Mouse (Mus musculus) stomach, embryonic 14.5 days (tissue): Measurements from ENCODE around the gene Rpl37a. TPM values are rescaled to one million over a fixed set of nuclear protein-coding genes. Genes with fewer than 3 reads are reported as not detected.

Source experiments
- ATAC-seq: fragments of 200-750 bp; cut with Nextera tagmentation; 2 replicates; pipeline ENCODE4 v1.8.0; 2017; ENCODE audit warnings: low read depth, moderate TSS enrichment; ENCODE audit not compliant: insufficient number of reproducible peaks, insufficient read depth, low FRiP score
- H3K27ac ChIP-seq: fragments of 300-500 bp; sonication (generic); 2 replicates; pipeline ENCODE4 v1.5.1; 2014; ENCODE audit warnings: mild to moderate bottlenecking, low read length, moderate library complexity, mixed read lengths
- H3K27me3 ChIP-seq: fragments of 300-500 bp; sonication (generic); 2 replicates; pipeline ENCODE4 v1.6.1; 2014; ENCODE audit warnings: low read length, control low read depth, mixed read lengths; ENCODE audit not compliant: control insufficient read depth, insufficient read depth
- H3K36me3 ChIP-seq: fragments of 300-500 bp; sonication (generic); 2 replicates; pipeline ENCODE4 v1.6.1; 2014; ENCODE audit warnings: mild to moderate bottlenecking, control low read depth, low read length, moderate library complexity, mixed read lengths; ENCODE audit not compliant: control insufficient read depth, insufficient read depth
- H3K4me1 ChIP-seq: fragments of 300-500 bp; sonication (generic); 2 replicates; pipeline ENCODE4 v1.6.1; 2014; ENCODE audit warnings: low read length, control low read depth, mixed read lengths; ENCODE audit not compliant: control insufficient read depth, insufficient read depth
- H3K4me2 ChIP-seq: fragments of 300-500 bp; sonication (generic); replicated peaks from 2 replicates; pipeline ENCODE4 v1.6.1; 2014; ENCODE audit warnings: low read depth, low read length, control low read depth
- H3K4me3 ChIP-seq: fragments of 300-500 bp; sonication (generic); 2 replicates; pipeline ENCODE4 v1.5.1; 2014; ENCODE audit warnings: low read depth, low read length, control low read depth
- H3K9ac ChIP-seq: fragments of 300-500 bp; sonication (generic); replicated peaks from 2 replicates; pipeline ENCODE4 v1.6.1; 2014; ENCODE audit warnings: low read depth, mild to moderate bottlenecking, control low read depth, low read length, moderate library complexity, mixed read lengths
- H3K9me3 ChIP-seq: fragments of 300-500 bp; sonication (generic); 2 replicates; pipeline ENCODE4 v1.6.1; 2016; ENCODE audit warnings: low read depth, low read length, control low read depth; ENCODE audit not compliant: control insufficient read depth
- WGBS: fragments of 180-500 bp; shearing (Covaris S2); extraction: QIAGEN DNeasy Blood & Tissue Kit; methylation state at CpG from one replicate; pipeline ENCODE4 v1.1.7; 2014; 5-methylcytosine and 5-hydroxymethylcytosine counted together
- polyA plus RNA-seq: library from polyadenylated mRNA; unstranded; fragments of >200 nt; fragmentation: Nextera tagmentation; extraction: Ambion mirVana; gene quantifications from 2 replicates; pipeline ENCODE4 v1.2.1, GENCODE M21; 2014

Gene Rpl37a
- polyA plus RNA-seq, 1 experiment from 2014 or later = 2,476 TPM

DNA sequence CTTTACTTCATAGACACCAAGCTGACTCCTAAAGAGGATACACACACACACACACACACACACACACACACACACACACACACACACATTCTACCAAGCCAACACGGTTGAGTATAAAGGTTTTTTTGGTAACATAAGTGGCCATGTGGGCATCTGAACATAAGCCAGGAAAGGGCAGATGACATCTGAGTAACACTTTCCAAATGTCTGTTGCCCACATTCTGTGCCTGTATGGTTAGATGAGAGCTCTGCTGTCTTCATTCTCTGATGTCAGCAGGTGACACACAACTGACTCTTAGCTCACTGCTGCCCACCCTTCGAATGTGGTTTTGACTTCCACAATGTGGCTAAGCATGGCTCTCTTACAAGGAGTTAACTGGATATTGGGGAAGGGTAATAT, 13.3 kb downstream of the Rpl37a start:
- WGBS = 81% methylated on average over 2 of the region's 2 CpGs
- no peaks in the 10 kb centered on the region for H3K9me3 ChIP-seq
- ATAC-seq = no peak
- no peak overlapping the region for H3K4me2 ChIP-seq
- no peaks in the 10 kb centered on the region for H3K4me1 ChIP-seq
- no peak overlapping the region for H3K9ac ChIP-seq
- H3K27ac ChIP-seq = no peak overlapping the region
- H3K4me3 ChIP-seq = no peak overlapping the region
- H3K36me3 ChIP-seq = no peaks in the 10 kb centered on the region
- H3K27me3 ChIP-seq = no peaks in the 10 kb centered on the region

DNA sequence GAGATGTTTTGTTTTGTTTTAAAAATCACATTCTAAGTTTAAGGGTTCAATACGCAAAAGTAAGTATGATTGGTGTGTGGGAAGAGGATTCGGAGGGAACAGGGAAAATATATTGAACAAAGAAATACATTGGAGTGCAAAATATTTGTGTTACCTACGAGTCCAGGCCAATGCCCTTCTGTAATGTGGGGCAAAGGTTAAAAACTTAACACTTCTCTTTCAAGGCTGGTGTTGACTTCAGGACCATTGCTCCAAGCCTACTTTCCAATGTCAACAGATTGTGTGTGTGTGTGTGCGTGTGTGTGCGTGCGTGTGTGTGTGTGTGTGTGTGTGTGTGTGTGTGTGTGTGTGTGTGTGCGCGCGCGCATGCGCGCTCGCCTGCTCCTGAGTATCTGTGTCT, 14.9 kb downstream of the Rpl37a start:
- WGBS = 83% methylated on average over 13 of the region's 13 CpGs
- ATAC-seq = no peak

GRCm38 (mm10) chr1:72728781-72729180, 17.7 kb downstream of the Rpl37a start:
- H3K4me2 ChIP-seq = no peak overlapping the region
- WGBS = 44% methylated on average over 4 of the region's 4 CpGs
- no peak overlapping the region for H3K4me3 ChIP-seq
- no peak for ATAC-seq
- no peaks in the 10 kb centered on the region for H3K9me3 ChIP-seq
- H3K9ac ChIP-seq = no peak overlapping the region
- no peaks in the 10 kb centered on the region for H3K27me3 ChIP-seq
- no peaks in the 10 kb centered on the region for H3K36me3 ChIP-seq
- H3K27ac ChIP-seq = no peak overlapping the region
- H3K4me1 ChIP-seq = 0 out of 2 replicates have a peak, but pooled peaks cover 6% of the 10 kb centered on the region

More for the DNA sequence above, 14.9 kb downstream of the Rpl37a start:
- H3K9ac ChIP-seq = no peak overlapping the region
- H3K27ac ChIP-seq = no peak overlapping the region
- H3K4me3 ChIP-seq = no peak overlapping the region
- 0 out of 2 replicates have a peak, but pooled peaks cover 6% of the 10 kb centered on the region for H3K4me1 ChIP-seq
- no peaks in the 10 kb centered on the region for H3K27me3 ChIP-seq
- no peaks in the 10 kb centered on the region for H3K9me3 ChIP-seq
- no peak overlapping the region for H3K4me2 ChIP-seq
- H3K36me3 ChIP-seq = no peaks in the 10 kb centered on the region

- H3K9me3 ChIP-seq = no peaks in the 10 kb centered on the region
- no peak overlapping the region for H3K27ac ChIP-seq
- 56% methylated on average over 10 of the region's 10 CpGs for WGBS
- no peak overlapping the region for H3K4me2 ChIP-seq
- no peak overlapping the region for H3K4me3 ChIP-seq
- no peaks in the 10 kb centered on the region for H3K36me3 ChIP-seq
- H3K4me1 ChIP-seq = 0 out of 2 replicates have a peak, but pooled peaks cover 6% of the 10 kb centered on the region
- H3K9ac ChIP-seq = no peak overlapping the region
- no peaks in the 10 kb centered on the region for H3K27me3 ChIP-seq
- no peak for ATAC-seq
Observed at GRCm38 (mm10) chr1:72730126-72730525, 19.0 kb downstream of the Rpl37a start.

- H3K27me3 ChIP-seq = no peaks in the 10 kb centered on the region
- no peak overlapping the region for H3K9ac ChIP-seq
- peaks cover 21% of the 10 kb centered on the region; the same call in 1 of the 2 replicates for H3K4me1 ChIP-seq
- H3K36me3 ChIP-seq = no peaks in the 10 kb centered on the region
- H3K4me2 ChIP-seq = no peak overlapping the region
- 0 out of 2 replicates have a peak, but pooled peaks have one; percentile 15 for ATAC-seq
- no peak overlapping the region; the same call in 1 of the 2 replicates for H3K27ac ChIP-seq
- H3K4me3 ChIP-seq = no peak overlapping the region
- H3K9me3 ChIP-seq = no peaks in the 10 kb centered on the region
- 83% methylated on average over 9 of the region's 9 CpGs for WGBS
Observed at GRCm38 (mm10) chr1:72733191-72733691, 22.2 kb downstream of the Rpl37a start.

GRCm38 (mm10) chr1:72736397-72737125, 25.5 kb downstream of the Rpl37a start:
- WGBS = 38% methylated on average over 13 of the region's 13 CpGs
- Histone ChIP-seq H3K9ac (no peak overlapping the region), H3K27me3 (no peaks in the 10 kb centered on the region), H3K4me2 (no peak overlapping the region), H3K4me1 (peaks cover 15% of the 10 kb centered on the region; the same call in 1 of the 2 replicates), H3K9me3 (no peaks in the 10 kb centered on the region), H3K4me3 (no peak overlapping the region), H3K36me3 (no peaks in the 10 kb centered on the region), H3K27ac (no peak overlapping the region; the same call in 1 of the 2 replicates)
- no peak for ATAC-seq

DNA sequence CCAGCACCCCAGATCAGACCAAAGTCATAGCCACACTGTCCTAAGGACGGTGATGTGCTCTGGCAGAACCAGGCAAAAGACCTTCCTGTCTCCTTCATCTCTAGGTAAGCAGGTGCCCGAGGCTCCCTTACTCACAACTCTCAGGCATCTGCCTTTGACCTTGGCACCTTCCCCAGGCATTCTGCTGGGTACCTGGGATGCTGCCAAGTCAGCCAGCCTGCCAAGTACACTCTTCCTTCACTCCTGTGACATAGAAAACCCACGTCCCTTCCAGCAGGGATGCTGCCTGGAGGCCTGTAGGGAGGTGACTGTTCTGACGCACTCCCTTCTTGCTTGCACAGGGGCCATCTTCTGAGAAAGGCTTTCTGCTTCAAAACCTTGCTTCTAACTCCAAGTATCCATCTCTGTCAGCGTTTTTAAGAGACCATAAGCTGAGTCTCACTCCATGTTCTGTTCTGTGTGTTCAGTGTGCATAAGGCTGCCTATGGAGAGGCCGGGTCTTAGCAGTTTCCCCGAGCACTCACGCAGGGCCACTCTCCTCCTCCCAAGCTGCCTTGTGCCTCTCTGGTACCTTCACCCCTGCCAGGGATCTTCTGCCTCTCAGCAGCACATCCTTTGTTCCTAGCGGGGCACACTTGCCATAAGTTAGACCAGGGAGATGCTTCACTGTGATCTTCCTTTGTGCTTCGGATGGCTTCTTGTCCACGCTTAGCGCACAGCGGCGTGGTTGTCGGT, 28.0 kb downstream of the Rpl37a start:
- Histone ChIP-seq H3K4me1 (peaks cover 15% of the 10 kb centered on the region; the same call in 1 of the 2 replicates), H3K9ac (no peak overlapping the region), H3K36me3 (no peaks in the 10 kb centered on the region), H3K9me3 (no peaks in the 10 kb centered on the region), H3K27me3 (no peaks in the 10 kb centered on the region), H3K4me3 (no peak overlapping the region), H3K4me2 (no peak overlapping the region), H3K27ac (no peak overlapping the region)
- WGBS = 80% methylated on average over 15 of the region's 15 CpGs
- no peak for ATAC-seq

DNA sequence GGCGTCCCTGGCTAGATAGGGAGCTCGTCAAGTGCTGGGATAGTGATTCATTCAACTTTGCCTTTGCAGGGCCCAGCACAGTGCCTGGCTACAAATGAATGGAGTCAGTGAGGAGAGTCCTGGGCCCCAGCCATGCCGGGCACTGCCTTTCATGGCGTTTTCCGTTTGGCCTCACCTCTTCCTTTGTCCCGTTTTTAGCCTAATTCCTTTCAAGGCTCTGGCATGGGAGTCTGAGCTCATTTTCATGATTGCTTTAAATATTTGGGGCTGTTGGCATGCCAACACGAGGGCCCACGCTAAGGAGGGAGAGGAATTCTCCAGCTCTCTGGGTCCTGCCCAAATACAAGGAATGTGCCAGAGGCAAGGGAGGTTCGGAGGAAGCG, 28.6 kb downstream of the Rpl37a start:
- H3K27ac ChIP-seq = no peak overlapping the region
- H3K4me2 ChIP-seq = no peak overlapping the region
- peaks cover 15% of the 10 kb centered on the region; the same call in 1 of the 2 replicates for H3K4me1 ChIP-seq
- no peaks in the 10 kb centered on the region for H3K9me3 ChIP-seq
- 76% methylated on average over 10 of the region's 10 CpGs for WGBS
- no peaks in the 10 kb centered on the region for H3K27me3 ChIP-seq
- ATAC-seq = no peak
- H3K9ac ChIP-seq = no peak overlapping the region
- H3K4me3 ChIP-seq = no peak overlapping the region
- H3K36me3 ChIP-seq = no peaks in the 10 kb centered on the region
